Mouse (Mus musculus): ENCODE measurements around the gene Pitx3. TPM values are rescaled to one million over a fixed set of nuclear protein-coding genes. Genes with fewer than 3 reads are reported as not detected.
"Not testable (repeated sequence)": the region's sequence is repeated elsewhere in the genome, so short reads cannot be mapped to it uniquely, and the experiment has no call there.

The Pitx3 gene
- total RNA-seq, 2 experiments from 2014 or later = 32.2 to 36.1 TPM

GRCm38 (mm10) chr19:46132577-46132976 is 15.5 kb downstream of the Pitx3 start:
- no peak for DNase-seq (ENCODE audit: low spot score in 2 of 2)

GRCm38 (mm10) chr19:46131694-46132525 is 16.2 kb downstream of the Pitx3 start, which contains the start of gene Elovl3:
TSS of gene Elovl3 (plus strand) at chr19:46131897.
- peak in 1 of 2 experiments; percentile 30 for DNase-seq (ENCODE audit: low spot score in 2 of 2)

- DNase-seq (ENCODE audit: low spot score in 2 of 2) = no peak
Measured at GRCm38 (mm10) chr19:46131283-46131682, 16.8 kb downstream of the Pitx3 start.

GRCm38 (mm10) chr19:46129737-46130136 is 18.4 kb downstream of the Pitx3 start:
- not testable (repeated sequence) for DNase-seq (ENCODE audit: low spot score in 2 of 2)

- DNase-seq (ENCODE audit: low spot score in 2 of 2) = no peak
Measured at GRCm38 (mm10) chr19:46126301-46126700, 21.8 kb downstream of the Pitx3 start.

- no peak for DNase-seq (ENCODE audit: low spot score in 2 of 2)
Measured at GRCm38 (mm10) chr19:46124651-46125050, 23.5 kb downstream of the Pitx3 start.

- no peak for DNase-seq (ENCODE audit: low spot score in 2 of 2)
Measured at GRCm38 (mm10) chr19:46123876-46124275, 24.2 kb downstream of the Pitx3 start.

- no peak for DNase-seq (ENCODE audit: low spot score in 2 of 2)
Measured at GRCm38 (mm10) chr19:46120872-46121271, 27.3 kb downstream of the Pitx3 start.

GRCm38 (mm10) chr19:46119458-46119857 is 28.7 kb downstream of the Pitx3 start:
- no peak for DNase-seq (ENCODE audit: low spot score in 2 of 2)

- DNase-seq (ENCODE audit: low spot score in 2 of 2) = no peak
Measured at GRCm38 (mm10) chr19:46114617-46115016, 33.5 kb downstream of the Pitx3 start.

GRCm38 (mm10) chr19:46110781-46111180 is 37.3 kb downstream of the Pitx3 start:
- no peak for DNase-seq (ENCODE audit: low spot score in 2 of 2)

GRCm38 (mm10) chr19:46110214-46110613 is 37.9 kb downstream of the Pitx3 start:
- no peak for DNase-seq (ENCODE audit: low spot score in 2 of 2)

GRCm38 (mm10) chr19:46104187-46104557 is 44.0 kb downstream of the Pitx3 start:
- DNase-seq (ENCODE audit: low spot score in 2 of 2) = no peak

- no peak for DNase-seq (ENCODE audit: low spot score in 2 of 2)
Measured at GRCm38 (mm10) chr19:46103437-46104186, 44.5 kb downstream of the Pitx3 start.

- DNase-seq (ENCODE audit: low spot score in 2 of 2) = no peak
Measured at GRCm38 (mm10) chr19:46099561-46099960, 48.6 kb downstream of the Pitx3 start.

GRCm38 (mm10) chr19:46096396-46096795 is 51.7 kb downstream of the Pitx3 start:
- no peak for DNase-seq (ENCODE audit: low spot score in 2 of 2)

- DNase-seq (ENCODE audit: low spot score in 2 of 2) = no peak
Measured at GRCm38 (mm10) chr19:46095291-46095690, 52.8 kb downstream of the Pitx3 start.

- no peak for DNase-seq (ENCODE audit: low spot score in 2 of 2)
Measured at GRCm38 (mm10) chr19:46094144-46094543, 54.0 kb downstream of the Pitx3 start.

GRCm38 (mm10) chr19:46091641-46092040 is 56.5 kb downstream of the Pitx3 start:
- no peak for DNase-seq (ENCODE audit: low spot score in 2 of 2)

- no peak for DNase-seq (ENCODE audit: low spot score in 2 of 2)
Measured at GRCm38 (mm10) chr19:46087871-46088270, 60.3 kb downstream of the Pitx3 start.

GRCm38 (mm10) chr19:46086337-46086736 is 61.8 kb downstream of the Pitx3 start:
- no peak for DNase-seq (ENCODE audit: low spot score in 2 of 2)

All from gastrocnemius, postnatal 4 days (tissue).